Mouse (Mus musculus) forebrain, embryonic 12.5 days (tissue): ENCODE results near the gene Tmem63a. TPM values are rescaled to one million over a fixed set of nuclear protein-coding genes. Genes with fewer than 3 reads are reported as not detected.

Experiments used
- ATAC-seq: fragments of 200-750 bp; cut with Nextera tagmentation; 2 replicates; pipeline ENCODE4 v1.8.0; 2017; ENCODE audit warnings: moderate TSS enrichment; ENCODE audit not compliant: low FRiP score
- H3K27ac ChIP-seq: fragments of 300-500 bp; sonication (generic); 2 replicates; pipeline ENCODE4 v1.5.1; 2016; ENCODE audit warnings: mild to moderate bottlenecking
- H3K27me3 ChIP-seq: fragments of 300-500 bp; sonication (generic); 2 replicates; pipeline ENCODE4 v1.6.1; 2016; ENCODE audit warnings: mild to moderate bottlenecking
- H3K36me3 ChIP-seq: fragments of 300-500 bp; sonication (generic); replicated peaks from 2 replicates; pipeline ENCODE4 v1.6.1; 2016; ENCODE audit warnings: mild to moderate bottlenecking
- H3K4me1 ChIP-seq: fragments of 300-500 bp; sonication (generic); 2 replicates; pipeline ENCODE4 v1.6.1; 2016
- H3K4me2 ChIP-seq: fragments of 300-500 bp; sonication (generic); 2 replicates; pipeline ENCODE4 v1.6.1; 2016; ENCODE audit warnings: mild to moderate bottlenecking, moderate library complexity
- H3K4me3 ChIP-seq: fragments of 300-500 bp; sonication (generic); replicated peaks from 2 replicates; pipeline ENCODE4 v1.5.1; 2016; ENCODE audit warnings: mild to moderate bottlenecking
- H3K9ac ChIP-seq: fragments of 300-500 bp; sonication (generic); 2 replicates; pipeline ENCODE4 v1.6.1; 2016; ENCODE audit warnings: mild to moderate bottlenecking
- H3K9me3 ChIP-seq: fragments of 300-500 bp; sonication (generic); 2 replicates; pipeline ENCODE4 v1.6.1; 2016
- WGBS: fragments of 180-500 bp; shearing (Covaris S2); methylation state at CpG from one replicate; pipeline ENCODE4 v1.1.7; 2016; 5-methylcytosine and 5-hydroxymethylcytosine counted together
- polyA plus RNA-seq: library from polyadenylated mRNA; unstranded; fragments of >200 nt; fragmentation: Nextera tagmentation; extraction: Ambion mirVana; gene quantifications from 2 replicates; pipeline ENCODE4 v1.2.1, GENCODE M21; 2016

Gene Tmem63a
- polyA plus RNA-seq, 1 experiment from 2014 or later: 2.4 TPM

DNA sequence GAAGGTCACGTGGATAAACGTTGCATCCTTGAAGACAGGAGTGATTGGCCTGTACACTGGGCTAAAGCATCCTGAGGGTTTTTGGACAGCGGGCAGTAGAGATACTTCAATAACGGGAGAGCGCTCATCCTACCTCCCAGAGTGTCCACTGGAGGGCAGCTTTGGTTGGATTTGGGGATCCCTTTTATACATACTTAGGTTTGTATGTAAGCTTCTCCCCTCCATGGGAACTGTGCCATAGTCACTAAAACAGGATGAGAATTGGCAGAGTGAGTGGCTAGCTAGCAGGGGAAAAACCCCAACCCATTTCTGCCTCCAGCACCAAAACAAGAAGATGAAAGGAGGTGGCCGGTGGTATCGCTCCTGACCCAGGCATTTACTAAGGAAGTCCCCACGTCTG lies 31.0 kb upstream of the Tmem63a start:
- Histone ChIP-seq H3K9me3 (no peaks in the 10 kb centered on the region), H3K9ac (no peak overlapping the region), H3K36me3 (peaks cover 29% of the 10 kb centered on the region), H3K4me3 (no peak overlapping the region), H3K4me1 (peaks cover 4% of the 10 kb centered on the region), H3K27me3 (0 out of 2 replicates have a peak, but pooled peaks cover 2% of the 10 kb centered on the region), H3K27ac (no peak overlapping the region), H3K4me2 (no peak overlapping the region; the same call in 1 of the 2 replicates)
- WGBS: 52% methylated on average over 8 of the region's 8 CpGs
- ATAC-seq: no peak

DNA sequence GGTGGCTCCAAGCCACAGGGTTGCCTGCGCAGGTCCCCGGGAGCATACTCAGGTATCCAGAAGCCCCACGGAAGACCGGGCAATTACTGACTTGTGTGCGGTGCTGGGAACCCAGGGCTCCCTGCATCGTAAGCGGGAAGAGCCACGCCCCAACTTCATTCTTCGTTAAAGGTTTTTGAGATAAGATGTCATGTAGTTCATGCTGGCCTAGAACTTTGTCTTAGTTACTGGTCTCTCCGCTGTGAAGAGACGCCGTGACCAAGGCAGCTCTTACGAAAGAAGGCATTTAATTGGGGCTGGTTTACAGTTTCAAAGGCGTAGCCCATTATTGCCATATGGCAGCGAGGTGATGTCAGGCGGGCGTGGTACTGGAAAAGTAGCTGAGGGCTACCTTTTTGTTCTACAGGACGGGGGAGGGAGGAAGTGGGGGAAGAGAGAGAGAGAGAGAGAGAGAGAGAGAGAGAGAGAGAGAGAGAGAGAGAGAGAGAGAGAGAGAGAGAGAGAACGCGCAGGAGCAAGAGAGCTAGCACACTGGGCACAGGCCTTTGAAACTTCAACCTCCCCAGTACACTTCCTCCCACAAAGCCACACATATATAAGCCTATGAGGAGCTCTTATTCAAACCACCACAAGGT lies 30.4 kb upstream of the Tmem63a start:
- Histone ChIP-seq H3K9me3 (no peaks in the 10 kb centered on the region), H3K4me3 (no peak overlapping the region), H3K27me3 (0 out of 2 replicates have a peak, but pooled peaks cover 2% of the 10 kb centered on the region), H3K36me3 (peaks cover 23% of the 10 kb centered on the region), H3K4me1 (no peaks in the 10 kb centered on the region), H3K4me2 (no peak overlapping the region; the same call in none of the 2 replicates), H3K27ac (no peak overlapping the region), H3K9ac (no peak overlapping the region)
- ATAC-seq: no peak
- WGBS: 62% methylated on average over 20 of the region's 20 CpGs

DNA sequence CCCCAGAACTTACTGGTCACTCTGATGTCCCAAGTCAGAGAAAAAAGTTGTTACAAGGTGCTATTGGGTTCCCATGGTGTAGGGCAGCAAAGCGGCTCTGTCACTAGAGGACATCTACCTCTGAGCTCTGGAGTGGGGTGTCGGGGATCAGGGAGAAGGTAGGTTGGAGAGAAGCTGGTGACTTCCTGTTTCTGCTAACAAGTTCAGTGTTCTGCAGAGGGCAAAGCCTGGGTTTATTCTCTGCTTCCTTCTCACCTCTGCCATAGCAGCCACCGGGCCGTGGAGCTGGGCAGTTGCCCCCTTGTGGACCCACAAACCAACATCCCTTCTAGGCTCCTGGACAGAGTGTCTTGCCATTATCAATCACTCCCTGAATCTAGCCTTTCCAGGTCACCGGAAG lies 29.4 kb upstream of the Tmem63a start:
- H3K4me3 ChIP-seq: no peak overlapping the region
- no peaks in the 10 kb centered on the region for H3K4me1 ChIP-seq
- H3K36me3 ChIP-seq: peaks cover 14% of the 10 kb centered on the region
- H3K9me3 ChIP-seq: no peaks in the 10 kb centered on the region
- no peak for ATAC-seq
- H3K9ac ChIP-seq: no peak overlapping the region
- 86% methylated on average over 5 of the region's 5 CpGs for WGBS
- H3K4me2 ChIP-seq: no peak overlapping the region
- H3K27ac ChIP-seq: no peak overlapping the region
- H3K27me3 ChIP-seq: 0 out of 2 replicates have a peak, but pooled peaks cover 2% of the 10 kb centered on the region

DNA sequence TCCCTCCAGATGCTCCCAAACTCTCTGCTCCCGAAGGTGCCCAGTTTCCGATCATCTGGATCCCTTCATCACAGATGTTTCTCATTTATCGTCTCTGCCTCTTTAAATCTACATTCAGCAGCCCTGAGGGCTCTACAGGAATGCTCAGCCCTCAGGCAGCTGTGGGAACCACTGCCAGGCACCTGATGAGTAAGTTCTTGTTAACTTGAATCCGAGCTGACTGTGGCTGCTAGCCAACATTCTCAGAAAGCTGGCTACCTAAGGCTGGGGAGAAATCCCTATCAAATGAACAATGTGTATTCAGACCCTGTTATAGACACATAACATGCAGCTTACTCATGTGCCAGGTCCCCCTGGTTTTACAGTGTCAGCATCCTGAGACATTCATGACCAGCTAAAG lies 28.3 kb upstream of the Tmem63a start:
- H3K4me2 ChIP-seq: no peak overlapping the region
- 0 out of 2 replicates have a peak, but pooled peaks cover 4% of the 10 kb centered on the region for H3K36me3 ChIP-seq
- H3K27me3 ChIP-seq: 0 out of 2 replicates have a peak, but pooled peaks cover 2% of the 10 kb centered on the region
- no peak overlapping the region for H3K4me3 ChIP-seq
- no peak overlapping the region for H3K27ac ChIP-seq
- WGBS: 66% methylated on average over 4 of the region's 4 CpGs
- no peak overlapping the region for H3K9ac ChIP-seq
- H3K4me1 ChIP-seq: 0 out of 2 replicates have a peak, but pooled peaks cover under 1% of the 10 kb centered on the region
- no peak for ATAC-seq
- H3K9me3 ChIP-seq: no peaks in the 10 kb centered on the region

DNA sequence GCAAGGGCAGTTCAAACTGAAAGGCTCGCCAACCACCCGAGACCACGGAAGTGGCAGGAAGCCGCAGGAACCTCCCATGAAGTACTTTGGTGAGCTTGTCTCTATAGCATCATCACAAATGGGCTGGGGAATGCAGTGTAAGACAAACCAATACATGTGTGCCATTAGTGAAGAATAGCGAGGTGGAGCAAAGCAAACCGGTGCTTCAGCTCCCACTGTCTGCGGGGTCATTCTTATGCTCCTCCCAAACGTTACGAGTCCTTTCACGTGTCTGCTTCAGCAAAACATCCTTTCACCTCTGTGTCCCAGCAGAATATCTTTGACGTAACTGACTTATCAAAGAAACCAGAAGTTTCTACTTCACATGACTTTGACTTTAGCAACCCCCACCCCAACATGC lies 25.7 kb upstream of the Tmem63a start:
- no peaks in the 10 kb centered on the region for H3K9me3 ChIP-seq
- H3K4me3 ChIP-seq: no peak overlapping the region
- no peaks in the 10 kb centered on the region for H3K36me3 ChIP-seq
- no peak for ATAC-seq
- 92% methylated on average over 11 of the region's 11 CpGs for WGBS
- H3K4me1 ChIP-seq: 0 out of 2 replicates have a peak, but pooled peaks cover 4% of the 10 kb centered on the region
- no peak overlapping the region for H3K27ac ChIP-seq
- no peak overlapping the region for H3K4me2 ChIP-seq
- no peaks in the 10 kb centered on the region for H3K27me3 ChIP-seq
- no peak overlapping the region for H3K9ac ChIP-seq

DNA sequence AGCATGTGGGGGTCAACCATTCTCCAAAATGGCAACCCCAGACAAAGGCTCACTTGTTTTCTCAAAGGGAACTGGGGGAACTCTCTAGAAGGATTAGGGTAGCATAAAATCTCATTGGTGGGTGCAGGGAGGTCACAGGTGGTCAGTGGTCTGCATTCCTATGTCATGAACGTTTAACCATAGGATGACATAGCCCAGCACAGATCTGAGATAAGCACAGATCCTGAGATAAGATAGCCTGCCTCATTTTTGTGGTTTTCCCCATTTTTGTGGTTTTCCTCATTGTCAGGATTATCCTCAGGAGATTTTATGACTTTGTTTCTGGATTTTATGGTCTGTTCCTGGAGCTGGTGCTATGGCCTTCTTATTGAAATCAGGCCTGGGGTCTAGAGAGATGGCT lies 25.1 kb upstream of the Tmem63a start:
- H3K9ac ChIP-seq: no peak overlapping the region
- no peak for ATAC-seq
- H3K4me3 ChIP-seq: no peak overlapping the region
- no peaks in the 10 kb centered on the region for H3K9me3 ChIP-seq
- H3K36me3 ChIP-seq: no peaks in the 10 kb centered on the region
- H3K4me1 ChIP-seq: 0 out of 2 replicates have a peak, but pooled peaks cover 4% of the 10 kb centered on the region
- 75% methylated on average over 1 of the region's 1 CpGs for WGBS
- no peak overlapping the region for H3K4me2 ChIP-seq
- no peak overlapping the region for H3K27ac ChIP-seq
- H3K27me3 ChIP-seq: no peaks in the 10 kb centered on the region

DNA sequence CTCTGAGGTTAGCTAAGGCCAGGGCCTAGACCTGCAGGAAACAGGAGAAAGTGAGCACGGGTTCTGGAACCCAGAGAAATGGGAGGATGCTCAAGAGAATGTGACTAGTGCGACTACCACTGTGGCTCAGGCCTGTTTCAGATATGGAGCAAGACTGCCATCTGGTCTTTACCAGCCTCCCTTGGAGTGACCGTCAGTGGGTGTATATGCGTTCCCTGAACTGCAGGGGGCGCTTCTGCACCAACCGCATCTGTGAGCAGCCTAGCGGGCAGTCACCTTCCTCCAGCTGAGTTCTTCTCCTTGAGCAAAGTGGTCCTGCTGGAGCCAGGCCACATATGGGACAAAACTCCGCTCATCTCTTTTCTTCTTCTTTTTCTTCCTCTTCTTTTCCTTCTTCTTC lies 22.5 kb upstream of the Tmem63a start:
- no peak overlapping the region for H3K4me2 ChIP-seq
- no peak for ATAC-seq
- H3K4me1 ChIP-seq: 0 out of 2 replicates have a peak, but pooled peaks cover 4% of the 10 kb centered on the region
- H3K4me3 ChIP-seq: no peak overlapping the region
- no peaks in the 10 kb centered on the region for H3K27me3 ChIP-seq
- no peaks in the 10 kb centered on the region for H3K9me3 ChIP-seq
- 25% methylated on average over 8 of the region's 8 CpGs for WGBS
- H3K9ac ChIP-seq: no peak overlapping the region
- no peaks in the 10 kb centered on the region for H3K36me3 ChIP-seq
- no peak overlapping the region for H3K27ac ChIP-seq

DNA sequence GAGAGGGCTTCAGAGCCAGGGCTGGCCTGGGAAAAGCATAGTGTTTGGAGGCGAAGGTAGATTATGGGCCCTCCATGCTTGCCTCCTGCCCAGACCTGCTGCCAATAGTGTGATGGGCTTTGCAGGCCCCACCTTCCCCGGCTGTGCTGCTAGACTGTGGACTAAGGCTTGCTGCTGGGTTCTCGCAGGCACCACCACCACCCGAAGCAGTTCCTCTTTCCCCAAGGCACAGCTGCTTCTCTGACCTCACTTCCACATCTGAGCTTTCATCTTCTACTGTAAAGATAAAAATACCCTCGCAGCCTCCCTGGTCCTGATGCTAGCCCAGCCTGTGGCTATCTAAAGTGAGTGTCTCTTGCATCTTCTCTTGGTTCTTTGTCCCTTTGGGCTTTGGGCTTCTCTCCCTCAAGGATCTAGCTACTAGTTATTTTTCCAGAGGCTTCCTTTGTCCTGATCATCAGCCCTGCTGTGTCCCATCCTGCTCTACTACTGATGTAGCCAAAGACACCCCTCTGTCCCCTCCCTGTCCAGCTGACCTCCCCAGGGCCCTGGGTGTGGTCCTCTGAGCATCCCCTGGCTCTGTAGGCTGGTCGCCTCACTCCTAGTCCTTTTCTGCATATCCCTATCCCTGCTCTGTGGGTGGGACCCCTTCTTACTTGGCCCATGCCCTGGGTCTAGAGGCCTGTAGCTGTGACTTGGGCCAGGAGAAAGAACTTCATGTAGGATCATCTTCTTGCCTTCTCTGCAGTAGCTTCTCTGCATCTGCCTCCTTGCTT lies 19.7 kb upstream of the Tmem63a start:
- no peak for ATAC-seq
- H3K27me3 ChIP-seq: 0 out of 2 replicates have a peak, but pooled peaks cover 4% of the 10 kb centered on the region
- H3K36me3 ChIP-seq: no peaks in the 10 kb centered on the region
- no peak overlapping the region for H3K9ac ChIP-seq
- no peak overlapping the region for H3K4me2 ChIP-seq
- H3K27ac ChIP-seq: no peak overlapping the region
- H3K9me3 ChIP-seq: no peaks in the 10 kb centered on the region
- no peak overlapping the region for H3K4me3 ChIP-seq
- WGBS: 77% methylated on average over 6 of the region's 6 CpGs
- 0 out of 2 replicates have a peak, but pooled peaks cover 4% of the 10 kb centered on the region for H3K4me1 ChIP-seq

DNA sequence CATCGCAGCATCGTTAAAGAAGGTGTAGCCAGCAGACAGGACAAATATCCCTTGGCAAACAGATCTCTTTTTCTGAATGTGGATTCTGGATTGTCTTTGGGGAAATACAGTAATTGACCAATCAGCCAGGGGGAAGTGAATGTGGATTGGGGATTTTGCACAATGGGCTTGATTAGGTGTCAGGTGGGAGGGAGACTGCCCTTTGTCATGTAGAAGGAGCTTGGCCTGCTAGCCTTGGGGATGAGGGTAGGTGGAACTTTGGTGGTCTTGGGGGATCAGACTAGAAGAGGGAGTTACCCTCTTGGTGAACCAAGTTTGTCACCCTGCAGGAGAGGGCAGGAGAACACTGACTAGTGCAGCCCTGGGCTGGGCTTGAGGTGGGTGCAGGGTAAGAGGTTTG lies 17.4 kb upstream of the Tmem63a start:
- H3K27ac ChIP-seq: no peak overlapping the region
- H3K9ac ChIP-seq: no peak overlapping the region
- H3K27me3 ChIP-seq: 0 out of 2 replicates have a peak, but pooled peaks cover 4% of the 10 kb centered on the region
- WGBS: 36% methylated on average over 2 of the region's 2 CpGs
- no peak overlapping the region for H3K4me2 ChIP-seq
- no peaks in the 10 kb centered on the region for H3K9me3 ChIP-seq
- no peaks in the 10 kb centered on the region for H3K36me3 ChIP-seq
- H3K4me1 ChIP-seq: no peaks in the 10 kb centered on the region
- H3K4me3 ChIP-seq: no peak overlapping the region
- ATAC-seq: no peak

DNA sequence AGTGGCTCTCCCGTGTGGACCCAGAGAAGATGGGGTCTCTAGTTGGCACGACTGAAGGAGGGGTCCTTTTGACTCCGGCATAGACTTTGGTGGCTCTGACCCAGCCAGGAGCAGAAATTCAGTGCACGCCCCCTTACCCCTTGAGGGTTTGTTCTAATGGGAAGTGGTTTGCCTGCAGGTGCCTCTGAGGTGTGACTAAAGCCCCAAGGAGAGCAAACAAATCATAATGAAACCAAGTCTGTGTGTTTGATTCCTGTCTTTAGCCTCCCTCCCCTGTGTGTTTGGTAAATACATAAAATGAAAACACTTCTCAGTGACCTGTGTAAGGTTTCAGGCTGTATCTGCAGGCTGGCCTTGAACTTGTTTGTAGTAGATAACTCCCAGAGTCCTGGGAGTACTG lies 15.9 kb upstream of the Tmem63a start:
- no peak for ATAC-seq
- no peak overlapping the region for H3K4me3 ChIP-seq
- 0 out of 2 replicates have a peak, but pooled peaks cover 4% of the 10 kb centered on the region for H3K27me3 ChIP-seq
- H3K36me3 ChIP-seq: no peaks in the 10 kb centered on the region
- H3K27ac ChIP-seq: no peak overlapping the region
- 80% methylated on average over 4 of the region's 4 CpGs for WGBS
- no peak overlapping the region for H3K4me2 ChIP-seq
- no peaks in the 10 kb centered on the region for H3K4me1 ChIP-seq
- no peaks in the 10 kb centered on the region for H3K9me3 ChIP-seq
- no peak overlapping the region for H3K9ac ChIP-seq

DNA sequence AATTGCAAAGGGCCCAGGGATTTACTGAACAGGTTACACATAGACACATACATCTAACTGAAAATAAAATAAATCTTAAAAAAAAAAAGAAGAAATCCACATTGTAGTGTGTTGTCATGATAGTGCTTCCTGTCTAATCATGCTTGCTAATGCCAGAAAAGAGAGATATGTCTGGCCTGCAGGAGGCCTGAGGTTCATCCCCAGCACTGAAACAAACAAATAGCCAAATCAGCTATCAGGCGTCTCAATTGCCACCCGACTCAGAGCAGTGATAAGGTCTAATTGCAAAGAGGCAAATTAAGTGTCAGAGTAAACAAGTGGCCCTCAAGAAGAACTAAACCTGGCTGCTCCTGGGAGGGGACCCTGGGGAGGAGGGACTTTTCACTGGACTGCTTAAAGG lies 12.5 kb upstream of the Tmem63a start:
- no peak overlapping the region for H3K9ac ChIP-seq
- H3K9me3 ChIP-seq: no peaks in the 10 kb centered on the region
- H3K4me2 ChIP-seq: no peak overlapping the region
- WGBS: 81% methylated on average over 2 of the region's 2 CpGs
- no peak overlapping the region for H3K27ac ChIP-seq
- H3K27me3 ChIP-seq: peaks cover 22% of the 10 kb centered on the region
- H3K4me3 ChIP-seq: no peak overlapping the region
- H3K4me1 ChIP-seq: peaks cover 9% of the 10 kb centered on the region
- no peaks in the 10 kb centered on the region for H3K36me3 ChIP-seq
- ATAC-seq: no peak

DNA sequence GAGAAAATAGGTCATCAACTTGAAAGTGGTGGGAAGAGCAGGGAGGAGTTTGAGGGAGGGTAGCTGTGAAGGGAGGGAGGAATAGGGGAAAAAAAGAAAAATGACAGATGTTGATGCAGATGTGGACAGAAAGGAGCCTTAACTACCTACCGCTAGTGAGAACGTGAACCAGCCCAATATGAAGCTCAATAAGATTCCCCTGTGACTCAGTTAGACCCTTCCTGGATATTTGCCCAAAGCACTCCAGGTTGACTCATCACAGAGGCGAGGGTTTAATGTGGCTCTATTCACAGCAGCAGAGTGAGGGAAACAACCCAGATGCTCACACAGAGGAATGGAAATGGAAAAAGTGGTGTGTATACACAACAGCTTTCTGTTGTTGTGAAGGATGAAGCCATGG lies 11.0 kb upstream of the Tmem63a start:
- WGBS: 79% methylated on average over 3 of the region's 3 CpGs
- Histone ChIP-seq H3K36me3 (no peaks in the 10 kb centered on the region), H3K27me3 (peaks cover 35% of the 10 kb centered on the region), H3K4me3 (no peak overlapping the region), H3K9ac (no peak overlapping the region), H3K4me2 (no peak overlapping the region), H3K27ac (no peak overlapping the region), H3K4me1 (peaks cover 9% of the 10 kb centered on the region), H3K9me3 (no peaks in the 10 kb centered on the region)
- no peak for ATAC-seq
